Mouse (Mus musculus) liver, embryonic 12.5 days (tissue): ENCODE measurements around the gene C87436. TPM values are rescaled to one million over a fixed set of nuclear protein-coding genes. Genes with fewer than 3 reads are reported as not detected.

Source experiments
- ATAC-seq: fragments of 200-750 bp; cut with Nextera tagmentation; 2 replicates; pipeline ENCODE4 v1.8.0; 2017; ENCODE audit warnings: moderate number of reproducible peaks, mild to moderate bottlenecking, moderate library complexity
- H3K27ac ChIP-seq: fragments of 300-500 bp; sonication (generic); 2 replicates; pipeline ENCODE4 v1.5.1; 2016; ENCODE audit warnings: mild to moderate bottlenecking
- H3K27me3 ChIP-seq: fragments of 300-500 bp; sonication (generic); replicated peaks from 2 replicates; pipeline ENCODE4 v1.6.1; 2016; ENCODE audit warnings: mild to moderate bottlenecking, moderate library complexity
- H3K36me3 ChIP-seq: fragments of 300-500 bp; sonication (generic); 2 replicates; pipeline ENCODE4 v1.6.1; 2016; ENCODE audit warnings: mild to moderate bottlenecking, moderate library complexity
- H3K4me1 ChIP-seq: fragments of 300-500 bp; sonication (generic); 2 replicates; pipeline ENCODE4 v1.6.1; 2016
- H3K4me2 ChIP-seq: fragments of 300-500 bp; sonication (generic); 2 replicates; pipeline ENCODE4 v1.6.1; 2016; ENCODE audit warnings: mild to moderate bottlenecking, moderate library complexity
- H3K4me3 ChIP-seq: fragments of 300-500 bp; sonication (generic); 2 replicates; pipeline ENCODE4 v1.5.1; 2016; ENCODE audit warnings: mild to moderate bottlenecking, moderate library complexity
- H3K9ac ChIP-seq: fragments of 300-500 bp; sonication (generic); 2 replicates; pipeline ENCODE4 v1.6.1; 2016; ENCODE audit warnings: mild to moderate bottlenecking, moderate library complexity
- H3K9me3 ChIP-seq: fragments of 300-500 bp; sonication (generic); replicated peaks from 2 replicates; pipeline ENCODE4 v1.6.1; 2016; ENCODE audit warnings: mild to moderate bottlenecking, moderate library complexity
- WGBS: fragments of 180-500 bp; shearing (Covaris S2); methylation state at CpG from one replicate; pipeline ENCODE4 v1.1.7; 2016; ENCODE audit not compliant: insufficient replicate concordance; 5-methylcytosine and 5-hydroxymethylcytosine counted together
- polyA plus RNA-seq: library from polyadenylated mRNA; unstranded; fragments of >200 nt; fragmentation: Nextera tagmentation; extraction: Ambion mirVana; gene quantifications from 2 replicates; pipeline ENCODE4 v1.2.1, GENCODE M21; 2016

The C87436 gene
- polyA plus RNA-seq, 1 experiment from 2014 or later: 18.8 TPM

DNA sequence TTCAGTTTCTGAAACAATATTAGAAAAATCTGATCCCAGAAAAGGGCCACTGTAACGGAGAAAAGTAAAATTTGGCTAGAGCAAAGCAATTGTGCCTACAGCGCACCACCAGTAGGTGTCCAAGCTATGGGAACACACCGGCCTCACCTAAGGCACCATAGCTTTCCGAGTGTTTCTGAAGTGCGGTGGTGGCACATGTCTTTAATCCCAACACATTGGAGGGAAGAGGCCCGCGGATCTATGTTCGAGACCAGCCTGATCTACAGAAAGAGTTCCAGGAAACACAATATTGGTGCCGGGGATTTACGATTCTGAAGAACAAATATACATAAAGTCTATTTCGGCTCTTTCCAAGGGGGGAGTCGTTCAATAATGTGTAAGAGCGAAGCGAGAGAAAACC, 463 bp upstream of the C87436 start:
- 3% methylated on average over 14 of the region's 14 CpGs for WGBS
- peak overlapping the region; percentile 95 for H3K27ac ChIP-seq

GRCm38 (mm10) chr6:86439119-86439496, 934 bp downstream of the C87436 start:
- H3K9me3 ChIP-seq: no peaks in the 10 kb centered on the region
- H3K4me3 ChIP-seq: peak overlapping the region; percentile 89
- H3K27ac ChIP-seq: peak overlapping the region; percentile 95
- ATAC-seq: 0 out of 2 replicates have a peak, but pooled peaks have one; percentile 4
- H3K27me3 ChIP-seq: no peaks in the 10 kb centered on the region
- H3K36me3 ChIP-seq: peaks cover 59% of the 10 kb centered on the region
- H3K4me2 ChIP-seq: peak overlapping the region; percentile 88
- WGBS: 3% methylated on average over 13 of the region's 13 CpGs
- H3K9ac ChIP-seq: peak overlapping the region; percentile 90
- H3K4me1 ChIP-seq: peaks cover 19% of the 10 kb centered on the region

More for the DNA sequence above, 463 bp upstream of the C87436 start:
- Histone ChIP-seq H3K27me3 (no peaks in the 10 kb centered on the region), H3K4me3 (peak overlapping the region; percentile 89), H3K9me3 (no peaks in the 10 kb centered on the region), H3K36me3 (peaks cover 59% of the 10 kb centered on the region), H3K4me2 (peak overlapping the region; percentile 88), H3K9ac (peak overlapping the region; percentile 90), H3K4me1 (peaks cover 19% of the 10 kb centered on the region)
- peak; percentile 67 for ATAC-seq

DNA sequence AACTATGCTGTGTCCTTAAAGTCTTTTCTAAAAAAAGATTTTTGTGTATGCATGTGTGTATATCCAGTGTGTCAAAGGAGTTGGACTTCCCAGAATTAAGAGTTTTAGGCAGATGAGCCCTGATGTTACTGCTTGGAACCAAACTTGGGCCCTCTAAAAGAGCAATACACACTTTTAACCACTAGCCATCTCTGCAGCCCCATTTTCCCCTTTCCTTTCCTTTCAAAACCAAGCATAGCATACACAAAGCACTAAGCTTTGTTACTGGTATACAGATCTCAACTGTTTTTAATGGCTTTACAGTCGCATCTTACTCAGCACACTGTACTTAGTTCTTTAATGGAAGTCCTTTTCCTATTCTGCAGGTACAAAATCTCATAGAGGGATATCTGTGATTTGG, 1.4 kb downstream of the C87436 start:
- 84% methylated on average over 1 of the region's 1 CpGs for WGBS
- H3K27me3 ChIP-seq: no peaks in the 10 kb centered on the region
- no peaks in the 10 kb centered on the region for H3K9me3 ChIP-seq
- no peak for ATAC-seq
- peaks cover 19% of the 10 kb centered on the region for H3K4me1 ChIP-seq
- peak overlapping the region; percentile 89 for H3K4me3 ChIP-seq
- H3K9ac ChIP-seq: peak overlapping the region; percentile 90
- no peak overlapping the region for H3K27ac ChIP-seq
- H3K4me2 ChIP-seq: peak overlapping the region; percentile 88
- H3K36me3 ChIP-seq: peaks cover 59% of the 10 kb centered on the region

GRCm38 (mm10) chr6:86441571-86441970, 3.4 kb downstream of the C87436 start:
- Histone ChIP-seq H3K4me2 (no peak overlapping the region), H3K27me3 (no peaks in the 10 kb centered on the region), H3K9ac (no peak overlapping the region), H3K36me3 (peaks cover 61% of the 10 kb centered on the region), H3K9me3 (no peaks in the 10 kb centered on the region), H3K27ac (no peak overlapping the region), H3K4me3 (no peak overlapping the region), H3K4me1 (peaks cover 19% of the 10 kb centered on the region)
- ATAC-seq: no peak
- 88% methylated on average over 10 of the region's 10 CpGs for WGBS

DNA sequence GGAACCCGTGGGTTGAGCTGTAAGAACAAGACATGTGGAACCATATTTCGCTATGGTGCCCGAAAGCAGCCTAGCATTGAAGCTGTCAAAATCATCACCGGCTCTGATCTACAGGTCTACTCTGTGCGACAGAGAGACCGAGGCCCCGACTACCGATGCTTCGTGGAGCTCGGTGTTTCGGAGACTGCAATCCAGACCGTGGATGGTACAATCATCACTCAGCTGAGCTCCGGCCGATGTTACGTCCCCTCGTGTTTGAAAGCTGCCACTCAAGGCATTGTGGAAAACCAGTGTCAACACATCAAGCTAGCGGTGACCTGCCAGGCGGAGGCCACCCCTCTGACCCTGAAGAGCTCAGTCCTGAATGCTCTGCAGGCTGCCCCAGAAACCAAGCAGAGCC, 7.4 kb downstream of the C87436 start:
- 87% methylated on average over 18 of the region's 18 CpGs for WGBS
- Histone ChIP-seq H3K9ac (no peak overlapping the region), H3K4me1 (0 out of 2 replicates have a peak, but pooled peaks cover 4% of the 10 kb centered on the region), H3K27me3 (no peaks in the 10 kb centered on the region), H3K36me3 (peaks cover 90% of the 10 kb centered on the region), H3K9me3 (no peaks in the 10 kb centered on the region), H3K4me2 (no peak overlapping the region), H3K27ac (no peak overlapping the region), H3K4me3 (no peak overlapping the region)
- ATAC-seq: no peak

GRCm38 (mm10) chr6:86446927-86447568, 8.9 kb downstream of the C87436 start:
- no peak overlapping the region for H3K9ac ChIP-seq
- H3K36me3 ChIP-seq: peaks cover 88% of the 10 kb centered on the region
- H3K9me3 ChIP-seq: no peaks in the 10 kb centered on the region
- WGBS: 52% methylated on average over 1 of the region's 1 CpGs
- ATAC-seq: no peak
- 0 out of 2 replicates have a peak, but pooled peaks cover 4% of the 10 kb centered on the region for H3K4me1 ChIP-seq
- H3K27ac ChIP-seq: peak overlapping the region; percentile 32; the same call in 1 of the 2 replicates
- no peak overlapping the region for H3K4me3 ChIP-seq
- H3K4me2 ChIP-seq: no peak overlapping the region
- no peaks in the 10 kb centered on the region for H3K27me3 ChIP-seq

- Histone ChIP-seq H3K4me3 (no peak overlapping the region), H3K4me2 (no peak overlapping the region), H3K36me3 (peaks cover 91% of the 10 kb centered on the region), H3K4me1 (peaks cover 10% of the 10 kb centered on the region; the same call in 1 of the 2 replicates), H3K27me3 (no peaks in the 10 kb centered on the region), H3K9me3 (no peaks in the 10 kb centered on the region), H3K27ac (no peak overlapping the region), H3K9ac (no peak overlapping the region)
- 77% methylated on average over 3 of the region's 3 CpGs for WGBS
- ATAC-seq: no peak
These were observed 18.6 kb downstream of the C87436 start for GRCm38 (mm10) chr6:86456727-86457126.

DNA sequence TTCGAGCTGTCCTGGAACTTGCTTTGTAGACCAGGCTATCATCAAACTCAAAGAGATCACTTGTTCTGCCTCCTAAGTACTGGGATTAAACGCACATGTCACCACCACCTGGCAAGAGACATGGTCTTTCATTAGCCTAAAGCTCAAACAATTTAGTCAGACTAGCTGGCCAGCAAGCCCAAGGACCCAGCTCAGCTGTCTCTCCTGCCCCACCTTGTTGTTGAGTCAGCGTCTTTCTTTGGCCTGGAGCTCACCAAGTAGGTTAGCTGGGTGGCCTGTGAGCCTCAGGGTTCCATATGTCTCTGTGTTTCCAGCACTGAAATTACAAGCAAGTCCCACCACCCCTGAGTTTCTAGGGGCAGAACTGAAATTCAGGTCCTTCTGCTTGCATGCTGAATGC, 24.9 kb downstream of the C87436 start:
- Histone ChIP-seq H3K9me3 (no peaks in the 10 kb centered on the region), H3K4me2 (no peak overlapping the region), H3K4me3 (no peak overlapping the region), H3K36me3 (peaks cover 92% of the 10 kb centered on the region), H3K9ac (no peak overlapping the region), H3K27ac (no peak overlapping the region), H3K27me3 (no peaks in the 10 kb centered on the region), H3K4me1 (0 out of 2 replicates have a peak, but pooled peaks cover 2% of the 10 kb centered on the region)
- no peak for ATAC-seq
- 75% methylated on average over 3 of the region's 3 CpGs for WGBS

DNA sequence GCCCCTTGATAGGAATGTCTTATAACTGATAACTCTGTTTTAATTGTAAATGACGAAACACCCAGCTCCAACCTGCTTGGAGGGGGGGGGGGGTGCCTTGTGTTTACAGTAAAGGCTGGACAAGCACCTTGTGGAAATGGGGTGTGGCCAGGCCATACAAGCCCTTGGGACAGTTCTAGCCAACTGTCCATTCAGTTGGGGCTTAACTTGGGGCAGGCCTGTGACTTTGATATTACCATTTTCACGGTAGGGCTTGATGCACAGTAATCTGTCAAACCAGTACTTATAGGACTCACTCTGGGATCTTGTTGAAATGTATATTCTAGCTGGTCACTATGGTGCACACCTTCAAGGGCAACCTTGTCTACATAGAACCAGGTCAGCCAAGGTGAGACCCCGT, 33.1 kb downstream of the C87436 start:
- H3K4me2 ChIP-seq: peak overlapping the region; percentile 87
- peak overlapping the region; percentile 82 for H3K27ac ChIP-seq
- peaks cover 39% of the 10 kb centered on the region for H3K36me3 ChIP-seq
- peaks cover 38% of the 10 kb centered on the region for H3K4me1 ChIP-seq
- peak overlapping the region; percentile 63 for H3K4me3 ChIP-seq
- peak overlapping the region; percentile 79 for H3K9ac ChIP-seq
- H3K27me3 ChIP-seq: no peaks in the 10 kb centered on the region
- H3K9me3 ChIP-seq: no peaks in the 10 kb centered on the region
- ATAC-seq: no peak
- WGBS: 55% methylated on average over 3 of the region's 3 CpGs

DNA sequence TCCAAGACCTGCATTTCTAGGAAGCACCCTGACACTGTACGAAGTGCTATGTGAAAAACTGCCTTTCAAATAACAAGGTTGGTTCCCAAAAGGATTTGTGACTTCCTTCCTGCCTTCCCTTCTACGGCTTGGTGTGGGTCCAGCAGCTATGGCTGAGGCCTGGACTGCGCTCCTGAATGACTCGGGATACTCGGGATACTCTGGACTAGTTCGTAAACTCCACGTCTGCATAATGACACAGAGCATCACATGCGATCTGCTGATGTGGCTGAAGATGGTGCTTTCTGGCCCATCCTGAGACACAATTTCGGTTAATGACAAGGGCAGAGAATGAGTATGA, 33.6 kb downstream of the C87436 start:
- no peaks in the 10 kb centered on the region for H3K27me3 ChIP-seq
- peak overlapping the region; percentile 87 for H3K4me2 ChIP-seq
- peak; percentile 40 for ATAC-seq
- WGBS: 12% methylated on average over 9 of the region's 9 CpGs
- H3K9ac ChIP-seq: peak overlapping the region; percentile 79
- H3K9me3 ChIP-seq: no peaks in the 10 kb centered on the region
- H3K4me1 ChIP-seq: peaks cover 41% of the 10 kb centered on the region
- peak overlapping the region; percentile 82 for H3K27ac ChIP-seq
- H3K4me3 ChIP-seq: peak overlapping the region; percentile 63
- H3K36me3 ChIP-seq: peaks cover 35% of the 10 kb centered on the region

DNA sequence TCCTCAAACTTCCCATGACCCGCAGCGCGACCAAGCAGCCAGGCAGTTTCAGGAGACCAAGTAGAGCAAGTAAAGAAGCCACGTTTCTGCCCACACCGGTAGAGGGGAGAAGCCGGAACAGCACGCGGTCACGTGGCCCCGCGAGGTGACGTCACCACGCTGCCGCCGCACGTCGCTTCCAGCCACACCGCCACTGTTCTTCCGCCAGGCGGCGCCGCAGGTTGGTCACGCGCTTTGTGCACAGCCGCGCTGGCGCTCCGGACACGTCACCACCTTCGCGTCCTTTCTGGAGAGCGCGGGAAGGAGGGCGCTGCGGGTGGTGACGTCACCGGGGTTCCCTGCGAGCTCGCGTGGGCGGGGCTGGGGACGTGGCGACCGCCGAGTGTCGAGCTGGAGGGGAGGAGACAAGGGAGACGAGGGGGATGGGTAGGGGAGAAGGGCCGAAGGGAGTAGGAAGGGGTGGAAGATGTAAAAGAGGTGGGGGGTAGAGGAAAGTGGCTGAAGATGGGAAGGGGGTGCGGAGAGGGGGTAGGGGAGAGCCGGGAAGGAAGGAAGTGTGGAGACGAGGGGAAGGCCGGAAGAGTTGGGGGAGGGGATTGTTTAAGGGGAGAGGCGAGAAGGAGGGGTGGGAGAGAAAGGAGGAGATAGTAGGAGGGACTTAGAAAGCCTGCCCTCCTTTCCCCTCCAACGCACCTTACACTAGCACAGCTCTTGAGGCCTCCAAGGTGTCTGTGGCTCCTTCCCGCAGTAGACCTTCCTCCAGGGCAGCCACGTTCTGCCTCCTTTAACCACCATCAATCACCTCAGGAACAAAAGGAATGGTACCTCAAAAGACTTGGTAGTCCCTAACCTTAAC, 34.2 kb downstream of the C87436 start:
- peak overlapping the region; percentile 79 for H3K9ac ChIP-seq
- ATAC-seq: peak; percentile 93
- H3K27me3 ChIP-seq: no peaks in the 10 kb centered on the region
- peak overlapping the region; percentile 63 for H3K4me3 ChIP-seq
- H3K9me3 ChIP-seq: no peaks in the 10 kb centered on the region
- WGBS: under 1% methylated on average over 56 of the region's 56 CpGs
- peaks cover 29% of the 10 kb centered on the region for H3K36me3 ChIP-seq
- peak overlapping the region; percentile 87 for H3K4me2 ChIP-seq
- peak overlapping the region; percentile 82 for H3K27ac ChIP-seq
- H3K4me1 ChIP-seq: peaks cover 42% of the 10 kb centered on the region

DNA sequence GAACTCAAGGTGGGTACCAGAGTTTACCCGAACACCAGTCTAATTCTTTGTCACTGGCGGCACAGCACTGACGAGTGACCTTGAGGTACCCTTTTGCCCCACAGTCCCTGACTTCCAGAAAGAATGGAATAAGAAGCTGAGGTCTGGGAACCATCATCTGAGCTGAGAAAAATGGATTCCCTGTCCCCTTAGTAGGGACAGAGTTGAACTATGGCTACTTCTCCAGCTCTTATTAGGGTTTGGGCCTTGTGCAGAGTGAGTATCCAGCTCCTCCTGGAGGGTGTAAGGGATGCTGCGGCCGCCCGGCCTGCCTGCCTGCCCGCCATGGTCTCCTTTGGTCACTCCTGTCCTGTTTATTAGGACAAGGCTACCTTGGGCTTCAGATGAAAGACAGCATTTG, 34.9 kb downstream of the C87436 start:
- 57% methylated on average over 7 of the region's 7 CpGs for WGBS
- H3K9me3 ChIP-seq: no peaks in the 10 kb centered on the region
- peak overlapping the region; percentile 82 for H3K27ac ChIP-seq
- no peak for ATAC-seq
- H3K4me1 ChIP-seq: peaks cover 47% of the 10 kb centered on the region
- peaks cover 22% of the 10 kb centered on the region for H3K36me3 ChIP-seq
- peak overlapping the region; percentile 63 for H3K4me3 ChIP-seq
- H3K27me3 ChIP-seq: no peaks in the 10 kb centered on the region
- H3K4me2 ChIP-seq: peak overlapping the region; percentile 87
- H3K9ac ChIP-seq: peak overlapping the region; percentile 79
